Mouse (Mus musculus) liver, embryonic 12.5 days (tissue): ENCODE data around the gene Gm13287. TPM values are rescaled to one million over a fixed set of nuclear protein-coding genes. Genes with fewer than 3 reads are reported as not detected.
"Not testable (repeated sequence)": the region's sequence is repeated elsewhere in the genome, so short reads cannot be mapped to it uniquely, and the experiment has no call there.

Source experiments
- ATAC-seq: fragments of 200-750 bp; cut with Nextera tagmentation; 2 replicates; pipeline ENCODE4 v1.8.0; 2017; ENCODE audit warnings: moderate number of reproducible peaks, mild to moderate bottlenecking, moderate library complexity
- H3K27ac ChIP-seq: fragments of 300-500 bp; sonication (generic); 2 replicates; pipeline ENCODE4 v1.5.1; 2016; ENCODE audit warnings: mild to moderate bottlenecking
- H3K27me3 ChIP-seq: fragments of 300-500 bp; sonication (generic); replicated peaks from 2 replicates; pipeline ENCODE4 v1.6.1; 2016; ENCODE audit warnings: mild to moderate bottlenecking, moderate library complexity
- H3K36me3 ChIP-seq: fragments of 300-500 bp; sonication (generic); 2 replicates; pipeline ENCODE4 v1.6.1; 2016; ENCODE audit warnings: mild to moderate bottlenecking, moderate library complexity
- H3K4me1 ChIP-seq: fragments of 300-500 bp; sonication (generic); 2 replicates; pipeline ENCODE4 v1.6.1; 2016
- H3K4me2 ChIP-seq: fragments of 300-500 bp; sonication (generic); 2 replicates; pipeline ENCODE4 v1.6.1; 2016; ENCODE audit warnings: mild to moderate bottlenecking, moderate library complexity
- H3K4me3 ChIP-seq: fragments of 300-500 bp; sonication (generic); 2 replicates; pipeline ENCODE4 v1.5.1; 2016; ENCODE audit warnings: mild to moderate bottlenecking, moderate library complexity
- H3K9ac ChIP-seq: fragments of 300-500 bp; sonication (generic); 2 replicates; pipeline ENCODE4 v1.6.1; 2016; ENCODE audit warnings: mild to moderate bottlenecking, moderate library complexity
- H3K9me3 ChIP-seq: fragments of 300-500 bp; sonication (generic); replicated peaks from 2 replicates; pipeline ENCODE4 v1.6.1; 2016; ENCODE audit warnings: mild to moderate bottlenecking, moderate library complexity
- WGBS: fragments of 180-500 bp; shearing (Covaris S2); methylation state at CpG from one replicate; pipeline ENCODE4 v1.1.7; 2016; ENCODE audit not compliant: insufficient replicate concordance; 5-methylcytosine and 5-hydroxymethylcytosine counted together
- polyA plus RNA-seq: library from polyadenylated mRNA; unstranded; fragments of >200 nt; fragmentation: Nextera tagmentation; extraction: Ambion mirVana; gene quantifications from 2 replicates; pipeline ENCODE4 v1.2.1, GENCODE M21; 2016

Gm13287 gene
- polyA plus RNA-seq, 1 experiment from 2014 or later = not detected

GRCm38 (mm10) chr4:88805761-88806160 is 2.7 kb downstream of the Gm13287 start:
- not testable (repeated sequence) for H3K4me3 ChIP-seq, H3K27ac ChIP-seq
- 4% methylated on average over 5 of the region's 34 CpGs for WGBS

GRCm38 (mm10) chr4:88815928-88816327 is 12.9 kb downstream of the Gm13287 start, which contains the start of gene Ifna7:
Ifna7 (plus strand) TSS chr4:88816228.
- no peak within 1 kb of the TSS for H3K4me3 ChIP-seq
- peaks cover 4% of the 10 kb centered on the region; the same call in 1 of the 2 replicates for H3K27me3 ChIP-seq
- no peak within 1 kb of the TSS for H3K4me2 ChIP-seq
- H3K4me1 ChIP-seq = no peaks in the 10 kb centered on the region
- H3K9me3 ChIP-seq = no peaks in the 10 kb centered on the region
- ATAC-seq = no peak
- no peaks in the 10 kb centered on the region for H3K36me3 ChIP-seq
- WGBS = 37% methylated on average over 3 of the region's 3 CpGs
- no peak within 1 kb of the TSS for H3K27ac ChIP-seq
- H3K9ac ChIP-seq = no peak within 1 kb of the TSS

More at GRCm38 (mm10) chr4:88805761-88806160, 2.7 kb downstream of the Gm13287 start:
- not testable (repeated sequence) for H3K36me3 ChIP-seq, ATAC-seq, H3K9ac ChIP-seq, H3K9me3 ChIP-seq, H3K4me1 ChIP-seq
- peak overlapping the region; percentile 50 for H3K4me2 ChIP-seq
- H3K27me3 ChIP-seq = peaks cover 12% of the 10 kb centered on the region

- no peaks in the 10 kb centered on the region for H3K9me3 ChIP-seq
- WGBS = 45% methylated on average over 1 of the region's 1 CpGs
- H3K27me3 ChIP-seq = peaks cover 4% of the 10 kb centered on the region; the same call in 1 of the 2 replicates
- ATAC-seq = no peak
- no peak within 1 kb of the TSS for H3K4me2 ChIP-seq
- no peak within 1 kb of the TSS for H3K9ac ChIP-seq
- H3K36me3 ChIP-seq = no peaks in the 10 kb centered on the region
- no peak within 1 kb of the TSS for H3K27ac ChIP-seq
- H3K4me1 ChIP-seq = no peaks in the 10 kb centered on the region
- no peak within 1 kb of the TSS for H3K4me3 ChIP-seq
These were observed 16.6 kb downstream of the Gm13287 start, which contains the start of gene Ifna11 for GRCm38 (mm10) chr4:88819659-88820058. Ifna11 (plus strand) TSS chr4:88819959.

- no peak overlapping the region for H3K4me3 ChIP-seq
- H3K9ac ChIP-seq = no peak overlapping the region
- no peak overlapping the region for H3K27ac ChIP-seq
- no peak for ATAC-seq
- H3K27me3 ChIP-seq = 0 out of 2 replicates have a peak, but pooled peaks cover 4% of the 10 kb centered on the region
- no peaks in the 10 kb centered on the region for H3K36me3 ChIP-seq
- WGBS = 20% methylated on average over 4 of the region's 4 CpGs
- H3K4me2 ChIP-seq = no peak overlapping the region
- H3K4me1 ChIP-seq = no peaks in the 10 kb centered on the region
- no peaks in the 10 kb centered on the region for H3K9me3 ChIP-seq
These were observed 19.9 kb downstream of the Gm13287 start for GRCm38 (mm10) chr4:88822995-88823394.

GRCm38 (mm10) chr4:88827116-88827515 is 24.1 kb downstream of the Gm13287 start, which contains the start of gene Ifna6:
Ifna6 (plus strand) TSS chr4:88827416.
- not testable (repeated sequence) for H3K9me3 ChIP-seq, H3K4me2 ChIP-seq, H3K9ac ChIP-seq, H3K4me1 ChIP-seq, H3K36me3 ChIP-seq, H3K4me3 ChIP-seq, H3K27me3 ChIP-seq, ATAC-seq, H3K27ac ChIP-seq

- WGBS = 18% methylated on average over 4 of the region's 4 CpGs
- H3K27ac ChIP-seq = no peak overlapping the region
- no peak overlapping the region for H3K9ac ChIP-seq
- no peaks in the 10 kb centered on the region for H3K27me3 ChIP-seq
- no peak overlapping the region for H3K4me2 ChIP-seq
- H3K9me3 ChIP-seq = no peaks in the 10 kb centered on the region
- no peaks in the 10 kb centered on the region for H3K36me3 ChIP-seq
- ATAC-seq = no peak
- H3K4me3 ChIP-seq = no peak overlapping the region
- H3K4me1 ChIP-seq = no peaks in the 10 kb centered on the region
These were observed 27.5 kb downstream of the Gm13287 start for GRCm38 (mm10) chr4:88830523-88830922.

GRCm38 (mm10) chr4:88835225-88835624 is 32.2 kb downstream of the Gm13287 start, which contains the start of gene Ifna5:
Ifna5 (plus strand) TSS chr4:88835525.
- WGBS = 53% methylated on average over 1 of the region's 1 CpGs
- not testable (repeated sequence) for ATAC-seq

GRCm38 (mm10) chr4:88838828-88839227 is 35.8 kb downstream of the Gm13287 start:
- ATAC-seq = no peak
- no peak overlapping the region for H3K4me3 ChIP-seq

More at GRCm38 (mm10) chr4:88835225-88835624, 32.2 kb downstream of the Gm13287 start, which contains the start of gene Ifna5:
- H3K4me2 ChIP-seq, H3K27ac ChIP-seq, H3K27me3 ChIP-seq, H3K4me1 ChIP-seq, H3K36me3 ChIP-seq, H3K9ac ChIP-seq, H3K4me3 ChIP-seq, H3K9me3 ChIP-seq: not testable (repeated sequence)

GRCm38 (mm10) chr4:88840058-88840457 is 37.0 kb downstream of the Gm13287 start:
- Histone ChIP-seq H3K4me1 (no peaks in the 10 kb centered on the region), H3K27me3 (0 out of 2 replicates have a peak, but pooled peaks cover 8% of the 10 kb centered on the region), H3K9ac (no peak overlapping the region), H3K4me3 (no peak overlapping the region), H3K4me2 (no peak overlapping the region), H3K27ac (no peak overlapping the region), H3K9me3 (no peaks in the 10 kb centered on the region), H3K36me3 (no peaks in the 10 kb centered on the region)
- ATAC-seq = no peak
- WGBS = 46% methylated on average over 3 of the region's 3 CpGs

More at GRCm38 (mm10) chr4:88838828-88839227, 35.8 kb downstream of the Gm13287 start:
- Histone ChIP-seq H3K27me3 (0 out of 2 replicates have a peak, but pooled peaks cover 8% of the 10 kb centered on the region), H3K4me2 (no peak overlapping the region), H3K4me1 (no peaks in the 10 kb centered on the region), H3K27ac (no peak overlapping the region), H3K9ac (no peak overlapping the region), H3K9me3 (no peaks in the 10 kb centered on the region), H3K36me3 (no peaks in the 10 kb centered on the region)
- WGBS = 28% methylated on average over 3 of the region's 3 CpGs

- no peaks in the 10 kb centered on the region for H3K4me1 ChIP-seq
- no peak within 1 kb of the TSS for H3K9ac ChIP-seq
- no peak within 1 kb of the TSS for H3K4me2 ChIP-seq
- no peak for ATAC-seq
- no peaks in the 10 kb centered on the region for H3K36me3 ChIP-seq
- 35% methylated on average over 2 of the region's 2 CpGs for WGBS
- H3K27me3 ChIP-seq = 0 out of 2 replicates have a peak, but pooled peaks cover 8% of the 10 kb centered on the region
- no peaks in the 10 kb centered on the region for H3K9me3 ChIP-seq
- H3K4me3 ChIP-seq = no peak within 1 kb of the TSS
- H3K27ac ChIP-seq = no peak within 1 kb of the TSS
These were observed 38.4 kb downstream of the Gm13287 start, which contains the start of gene Ifna4 for GRCm38 (mm10) chr4:88841438-88841911. Ifna4 (plus strand) TSS chr4:88841861.

- Histone ChIP-seq H3K36me3 (no peaks in the 10 kb centered on the region), H3K9me3 (no peaks in the 10 kb centered on the region), H3K9ac (no peak overlapping the region), H3K27ac (no peak overlapping the region), H3K27me3 (0 out of 2 replicates have a peak, but pooled peaks cover 8% of the 10 kb centered on the region), H3K4me1 (no peaks in the 10 kb centered on the region), H3K4me2 (no peak overlapping the region), H3K4me3 (no peak overlapping the region)
- no peak for ATAC-seq
- WGBS = 21% methylated on average over 2 of the region's 2 CpGs
These were observed 42.3 kb downstream of the Gm13287 start for GRCm38 (mm10) chr4:88845334-88845733.

GRCm38 (mm10) chr4:88849698-88850097 is 46.6 kb downstream of the Gm13287 start, which contains the start of gene Ifna1:
Ifna1 (plus strand) TSS chr4:88850087.
- no peak for ATAC-seq
- Histone ChIP-seq H3K4me3 (no peak within 1 kb of the TSS), H3K27ac (no peak within 1 kb of the TSS), H3K4me1 (no peaks in the 10 kb centered on the region), H3K9me3 (no peaks in the 10 kb centered on the region), H3K4me2 (no peak within 1 kb of the TSS), H3K9ac (no peak within 1 kb of the TSS), H3K27me3 (peaks cover 4% of the 10 kb centered on the region; the same call in 1 of the 2 replicates), H3K36me3 (no peaks in the 10 kb centered on the region)
- WGBS = 25% methylated on average over 1 of the region's 1 CpGs
